Mouse (Mus musculus) embryonic fibroblast, embryonic 13.5 days (primary cell): ENCODE measurements around the gene Dusp2.

Experiments used
- CTCF ChIP-seq: IDR thresholded peaks from 2 replicates; pipeline ENCODE4 v1.5.1; 2011; ENCODE audit warnings: mild to moderate bottlenecking, control low read depth, low read length, moderate library complexity, borderline replicate concordance; ENCODE audit not compliant: insufficient read depth
- POLR2A ChIP-seq: IDR thresholded peaks from 2 replicates; pipeline ENCODE4 v1.6.1; 2011; ENCODE audit warnings: low read depth, mild to moderate bottlenecking, control low read depth, low read length, moderate library complexity

DNA sequence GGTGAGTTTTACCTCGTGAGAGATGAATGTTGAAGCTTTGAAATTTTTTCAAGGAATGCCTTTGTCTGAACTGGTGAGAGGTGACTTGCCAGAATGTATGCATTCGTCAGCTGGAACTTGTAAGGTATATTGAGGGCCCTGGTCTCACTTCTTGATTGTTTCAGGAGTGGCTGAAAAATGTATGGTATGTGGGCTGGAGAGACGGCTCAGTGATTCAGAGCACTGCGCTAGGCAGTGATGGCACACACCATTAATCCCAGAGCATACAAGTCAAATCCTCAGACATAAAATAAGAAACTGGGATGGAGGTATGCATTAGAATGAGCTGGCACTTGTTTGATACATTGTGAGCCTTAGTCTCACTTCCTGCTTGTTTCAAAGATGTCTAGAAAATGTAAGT is 43.7 kb upstream of the Dusp2 start:
- TF ChIP-seq CTCF, result no peak
- no peak for TF ChIP-seq POLR2A
